Mouse (Mus musculus) CH12.LX (cell line): ENCODE measurements around the gene Ppp4r2. TPM values are rescaled to one million over a fixed set of nuclear protein-coding genes. Genes with fewer than 3 reads are reported as not detected.

ENCODE experiments used
- DNase-seq: peaks from one replicate; pipeline ENCODE4 v3.0.0-alpha.2; 2013; ENCODE audit errors: extremely low read depth
- H3K27ac ChIP-seq: 2 replicates; pipeline ENCODE4 v1.5.1; 2012; ENCODE audit warnings: low read depth, mild to moderate bottlenecking, control low read depth, moderate library complexity; ENCODE audit not compliant: insufficient read depth
- H3K27me3 ChIP-seq: replicated peaks from 2 replicates; pipeline ENCODE3; 2012; ENCODE audit warnings: inconsistent platforms
- H3K36me3 ChIP-seq, 2 experiments: replicated peaks in 1 of 2; 2 replicates each; pipeline versions ENCODE3 to v1.6.1; 2012; ENCODE audit warnings: inconsistent platforms in 1 of 2, low read length in 1 of 2, mild to moderate bottlenecking in 1 of 2, mixed read lengths in 1 of 2, moderate library complexity in 1 of 2; ENCODE audit not compliant: control insufficient read depth in 1 of 2, insufficient read depth in 1 of 2
- H3K4me1 ChIP-seq, 2 experiments: 2 replicates each; pipeline ENCODE4 v1.6.1; 2012; ENCODE audit warnings: inconsistent platforms in 1 of 2, moderate library complexity in 1 of 2; ENCODE audit not compliant: insufficient read depth in 2 of 2, control insufficient read depth in 1 of 2
- H3K4me2 ChIP-seq: 2 replicates; pipeline ENCODE4 v1.6.1; 2012; ENCODE audit warnings: low read depth, mild to moderate bottlenecking, control low read depth; ENCODE audit not compliant: poor library complexity, insufficient read depth, severe bottlenecking
- H3K4me3 ChIP-seq, 3 experiments: fragments of 150-350 bp in 1 of 3; sonication (generic) in 1 of 3; replicated peaks in 1 of 3; 2 replicates each; pipeline versions ENCODE3 to v1.5.1; 2011 to 2012; ENCODE audit warnings: low read depth in 2 of 3, low read length in 2 of 3, mild to moderate bottlenecking in 2 of 3, moderate library complexity in 2 of 3, control low read depth in 1 of 3, improper control_type of control experiment in 1 of 3, inconsistent platforms in 1 of 3, mixed read lengths in 1 of 3; ENCODE audit not compliant: poor library complexity in 1 of 3
- H3K79me2 ChIP-seq: replicated peaks from 2 replicates; pipeline ENCODE4 v1.6.1; 2012; ENCODE audit warnings: mild to moderate bottlenecking, moderate library complexity; ENCODE audit not compliant: control insufficient read depth, poor library complexity, insufficient read depth, severe bottlenecking; ENCODE audit errors: extremely low read depth
- H3K9ac ChIP-seq: 2 replicates; pipeline ENCODE4 v1.6.1; 2012; ENCODE audit warnings: low read depth, mild to moderate bottlenecking, control low read depth, moderate library complexity; ENCODE audit not compliant: insufficient read depth
- H3K9me3 ChIP-seq: replicated peaks from 2 replicates; pipeline ENCODE3; 2012; ENCODE audit warnings: low read length, inconsistent platforms, mixed read lengths
- BHLHE40 ChIP-seq: IDR thresholded peaks from 2 replicates; pipeline ENCODE4 v1.6.1; 2011; ENCODE audit warnings: mild to moderate bottlenecking, low read depth, low read length, improper control_type of control experiment
- CHD1 ChIP-seq: IDR thresholded peaks from 2 replicates; pipeline ENCODE4 v1.6.1; 2012; ENCODE audit warnings: low read depth, low read length, improper control_type of control experiment, inconsistent platforms
- CHD2 ChIP-seq: IDR thresholded peaks from 2 replicates; pipeline ENCODE4 v1.6.1; 2011; ENCODE audit warnings: low read length, improper control_type of control experiment
- CTCF ChIP-seq, 2 experiments: IDR thresholded peaks in 1 of 2; conservative IDR thresholded peaks in 1 of 2; 2 replicates each; pipeline ENCODE4 v1.5.1; 2011 to 2012; ENCODE audit warnings: low read depth in 2 of 2, low read length in 2 of 2, improper control_type of control experiment in 1 of 2, inconsistent platforms in 1 of 2, mild to moderate bottlenecking in 1 of 2, moderate library complexity in 1 of 2
- E2F4 ChIP-seq: IDR thresholded peaks from 2 replicates; pipeline ENCODE4 v1.6.1; 2011; ENCODE audit warnings: low read depth, low read length, improper control_type of control experiment; ENCODE audit not compliant: insufficient replicate concordance
- EP300 ChIP-seq: IDR thresholded peaks from 2 replicates; pipeline ENCODE4 v1.6.1; 2011; ENCODE audit warnings: low read length, improper control_type of control experiment
- ETS1 ChIP-seq: conservative IDR thresholded peaks from 2 replicates; pipeline ENCODE4 v1.6.1; 2012; ENCODE audit warnings: low read depth, mild to moderate bottlenecking, inconsistent platforms, low read length, improper control_type of control experiment, moderate library complexity
- GABPA ChIP-seq: IDR thresholded peaks from 2 replicates; pipeline ENCODE4 v1.6.1; 2012; ENCODE audit warnings: low read depth, low read length, improper control_type of control experiment, inconsistent platforms; ENCODE audit not compliant: insufficient replicate concordance
- HCFC1 ChIP-seq: IDR thresholded peaks from 2 replicates; pipeline ENCODE4 v1.6.1; 2012; ENCODE audit warnings: low read depth, mild to moderate bottlenecking, inconsistent platforms, low read length, improper control_type of control experiment
- JUND ChIP-seq: conservative IDR thresholded peaks from 2 replicates; pipeline ENCODE4 v1.6.1; 2011; ENCODE audit warnings: low read depth, low read length, improper control_type of control experiment
- MAX ChIP-seq: IDR thresholded peaks from 2 replicates; pipeline ENCODE4 v1.6.1; 2011; ENCODE audit warnings: low read length, improper control_type of control experiment
- MAZ ChIP-seq: IDR thresholded peaks from 2 replicates; pipeline ENCODE4 v1.6.1; 2012; ENCODE audit warnings: low read depth, mild to moderate bottlenecking, inconsistent platforms, low read length, improper control_type of control experiment, moderate library complexity
- MEF2A ChIP-seq: IDR thresholded peaks from 2 replicates; pipeline ENCODE4 v1.6.1; 2014; ENCODE audit warnings: low read depth, mild to moderate bottlenecking, inconsistent platforms, low read length, improper control_type of control experiment, borderline replicate concordance
- MXI1 ChIP-seq: IDR thresholded peaks from 2 replicates; pipeline ENCODE4 v1.6.1; 2011; ENCODE audit warnings: mild to moderate bottlenecking, low read depth, low read length, improper control_type of control experiment
- MYC ChIP-seq: IDR thresholded peaks from 2 replicates; pipeline ENCODE4 v1.6.1; 2011; ENCODE audit warnings: low read depth, mild to moderate bottlenecking, improper control_type of control experiment, low read length
- NRF1 ChIP-seq: IDR thresholded peaks from 2 replicates; pipeline ENCODE4 v1.6.1; 2014; ENCODE audit warnings: low read depth, mild to moderate bottlenecking, inconsistent platforms, low read length, improper control_type of control experiment, moderate library complexity
- PAX5 ChIP-seq: IDR thresholded peaks from 2 replicates; pipeline ENCODE4 v1.6.1; 2012; ENCODE audit warnings: low read length, inconsistent platforms, mixed read lengths
- POLR2AphosphoS2 ChIP-seq: IDR thresholded peaks from 2 replicates; pipeline ENCODE4 v1.6.1; 2011; ENCODE audit warnings: low read depth, low read length, improper control_type of control experiment
- RCOR1 ChIP-seq: conservative IDR thresholded peaks from 2 replicates; pipeline ENCODE4 v1.6.1; 2012; ENCODE audit warnings: low read depth, mild to moderate bottlenecking, inconsistent platforms, low read length, improper control_type of control experiment
- SIN3A ChIP-seq: IDR thresholded peaks from 2 replicates; pipeline ENCODE4 v1.6.1; 2012; ENCODE audit warnings: low read length, improper control_type of control experiment, inconsistent platforms
- USF1 ChIP-seq: IDR thresholded peaks from 2 replicates; pipeline ENCODE4 v1.6.1; 2014; ENCODE audit warnings: low read depth, mild to moderate bottlenecking, inconsistent platforms, low read length, improper control_type of control experiment
- USF2 ChIP-seq: conservative IDR thresholded peaks from 2 replicates; pipeline ENCODE4 v1.6.1; 2011; ENCODE audit warnings: low read depth, low read length, improper control_type of control experiment
- ZKSCAN1 ChIP-seq: IDR thresholded peaks from 2 replicates; pipeline ENCODE4 v1.6.1; 2012; ENCODE audit warnings: low read depth, inconsistent platforms, low read length, improper control_type of control experiment, borderline replicate concordance
- dilution Hi-C: fragments of 300-500 bp; cut with MboI; formaldehyde crosslinking; loops from 2 replicates; pipeline ENCODE4 v1.14.3; 2020; ENCODE audit warnings: low sequenced_read_pairs; ENCODE audit not compliant: extremely low pct_unique_long_range_greater_than_20kb, extremely low pct_ligation_motif_present
- in situ Hi-C: fragments of 300-500 bp; cut with MboI; formaldehyde crosslinking; loops from 3 replicates; pipeline ENCODE4 v1.14.3; 2019; ENCODE audit warnings: low sequenced_read_pairs, low pct_ligation_motif_present, low pct_unique_long_range_greater_than_20kb, mixed read lengths
- polyA plus RNA-seq: library from polyadenylated mRNA; unstranded; fragments of >175 nt; gene quantifications from 2 replicates; pipeline ENCODE4 v1.2.1, GENCODE M21; 2012; ENCODE audit warnings: low read depth; ENCODE audit not compliant: insufficient read length
- total RNA-seq, 2 experiments: library from RNA; depleted of rRNA; stranded (reverse); fragments of 300-350 nt in 1 of 2; fragments of >200 nt in 1 of 2; gene quantifications; 2 replicates each; pipeline ENCODE4 v1.2.3; 2012 to 2014

Gene Ppp4r2
- total and polyA plus RNA-seq, 3 experiments, result 53.3 to 134 (median 115) TPM

GRCm38 (mm10) chr6:100879607-100880006, 46.2 kb downstream of the Ppp4r2 start (continued):
- peak; percentile 70 for TF ChIP-seq SIN3A
- no peak for TF ChIP-seq CTCF (conservative IDR thresholded peaks at IDR 0.05 in 1 of 2, IDR thresholded peaks at IDR 0.05 in 1 of 2; ENCODE audit: low read depth in 2 of 2, low read length in 2 of 2)
- peak; percentile 78 for TF ChIP-seq MYC
- no peak for TF ChIP-seq POLR2AphosphoS2
- TF ChIP-seq BHLHE40, result peak; percentile 74
- peak; percentile 89 for TF ChIP-seq EP300
- TF ChIP-seq MXI1, result peak; percentile 75

GRCm38 (mm10) chr6:100881657-100882056, 48.2 kb downstream of the Ppp4r2 start:
- H3K9me3 ChIP-seq, result peaks cover 8% of the 10 kb centered on the region
- no peak overlapping the region for H3K9ac ChIP-seq
- H3K4me1 ChIP-seq, result peaks cover 8 to 33% of the 10 kb centered on the region in 2 experiments
- no peak overlapping the region for H3K27ac ChIP-seq
- dilution Hi-C loops, result no loop called here
- no peaks in the 10 kb centered on the region for H3K79me2 ChIP-seq
- H3K4me3 ChIP-seq, result no peak overlapping the region
- H3K36me3 ChIP-seq, result no peaks in the 10 kb centered on the region
- no peak overlapping the region for H3K4me2 ChIP-seq
- TF ChIP-seq MEF2A, result no peak
- TF ChIP-seq JUND, result no peak
- no peak for TF ChIP-seq USF1
- TF ChIP-seq USF2, result no peak
- TF ChIP-seq GABPA, result no peak
- no peak for TF ChIP-seq CHD2
- TF ChIP-seq MAX, result no peak
- no peak for TF ChIP-seq CHD1
- no peak for TF ChIP-seq MAZ
- TF ChIP-seq MXI1, result no peak
- no peak for TF ChIP-seq HCFC1
- no peak for TF ChIP-seq PAX5
- no peak for TF ChIP-seq RCOR1
- no peak for TF ChIP-seq E2F4
- TF ChIP-seq ZKSCAN1, result no peak
- TF ChIP-seq SIN3A, result no peak
- no peak for TF ChIP-seq ETS1
- TF ChIP-seq NRF1, result no peak
- no peak for DNase-seq
- in situ Hi-C loops, result loop anchor here (10.0 kb wide), 1 partner anchor 323 kb away; no protein-coding TSS in a partner anchor
- peaks cover 6% of the 10 kb centered on the region for H3K27me3 ChIP-seq
